Mouse (Mus musculus): Measurements from ENCODE around the gene Gm49416. TPM values are rescaled to one million over a fixed set of nuclear protein-coding genes. Genes with fewer than 3 reads are reported as not detected.

Gm49416 gene
- total RNA-seq, 1 experiment: not detected

DNA sequence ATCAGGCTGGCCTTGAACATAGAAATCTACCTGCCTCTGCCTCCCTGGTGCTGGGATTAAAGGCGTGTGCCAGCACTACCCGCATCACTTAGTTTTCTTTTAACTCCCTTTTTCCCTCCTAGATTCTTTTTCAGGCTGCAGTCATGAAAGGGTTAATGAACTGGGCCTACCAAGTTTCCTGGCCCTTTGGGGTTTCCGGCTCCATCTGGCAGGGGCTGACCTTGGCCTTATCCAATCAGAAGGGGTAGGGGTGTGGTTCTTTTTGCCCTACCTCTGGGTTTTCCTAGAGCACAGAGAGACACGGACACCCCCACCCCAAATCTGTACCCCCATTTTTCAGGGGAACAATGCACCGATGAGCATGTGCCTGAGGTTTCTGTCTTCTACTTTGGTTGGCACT lies 56.0 kb downstream of the Gm49416 start:
- Histone ChIP-seq H3K4me3 (ENCODE audit: insufficient read depth in 1 of 2, low read depth in 1 of 2, low read length in 2 of 2, poor library complexity in 1 of 2, severe bottlenecking in 1 of 2) (peak overlapping the region in 1 of 2 experiments; percentile 14; a peak in 1 of 4 replicates), H3K36me3 (ENCODE audit: control insufficient read depth, insufficient read depth, low read length, poor library complexity, severe bottlenecking) (peaks cover 48% of the 10 kb centered on the region), H3K9me3 (ENCODE audit: control insufficient read depth, insufficient read depth, low read depth, low read length) (no peaks in the 10 kb centered on the region), H3K4me1 (ENCODE audit: control insufficient read depth in 2 of 2, insufficient read depth in 2 of 2, low read length in 2 of 2, poor library complexity in 1 of 2) (peaks cover 9 to 19% of the 10 kb centered on the region in 2 experiments; a peak in 3 of 4 replicates), H3K9ac (ENCODE audit: insufficient read depth, low read depth, low read length, poor library complexity, severe bottlenecking) (peak overlapping the region; percentile 47), H3K27ac (ENCODE audit: insufficient read depth, low read depth, low read length, poor library complexity, severe bottlenecking) (no peak overlapping the region)
- DNase-seq (ENCODE audit: low read depth, low spot score): peak; percentile 91
- TF ChIP-seq ZNF384 (IDR thresholded peaks at IDR 0.05; ENCODE audit: low read depth, low read length) (peak; percentile 58; the same call in 1 of the 2 replicates), HCFC1 (IDR thresholded peaks at IDR 0.05; ENCODE audit: borderline replicate concordance, insufficient read depth, low read length) (no peak)
- in situ Hi-C loops (cut with MboI; ENCODE audit: low sequenced_read_pairs in 2 of 2, unreplicated experiment in 2 of 2): no loop called here

Other genes with a start within 250 kb of the Gm49416 start
- 0.04 and 0.11 TPM in 2 replicates for gene Chrm1, start 225.1 kb upstream of the Gm49416 start, total RNA-seq (2012; rRNA removed)
- gene Slc3a2, start 165.6 kb upstream of the Gm49416 start, total RNA-seq (2012; rRNA removed): 354 and 566 TPM in 2 replicates
- gene Wdr74, start 153.1 kb upstream of the Gm49416 start, total RNA-seq (2012; rRNA removed): 173 and 180 TPM in 2 replicates
- gene 1700092M07Rik, start 148.2 kb upstream of the Gm49416 start, total RNA-seq (2012; rRNA removed): 8.5 and 8.9 TPM in 2 replicates
- gene Stx5a, start 147.5 kb upstream of the Gm49416 start, total RNA-seq (2012; rRNA removed): 66.3 and 73.2 TPM in 2 replicates
- 99.5 and 101 TPM in 2 replicates for gene Nxf1, start 131.9 kb upstream of the Gm49416 start, total RNA-seq (2012; rRNA removed)
- gene Tmem223, start 117.9 kb upstream of the Gm49416 start, total RNA-seq (2012; rRNA removed): 77.3 and 125 TPM in 2 replicates
- 45.9 and 51.2 TPM in 2 replicates for gene Tmem179b, start 114.5 kb upstream of the Gm49416 start, total RNA-seq (2012; rRNA removed)
- 28.6 and 29.4 TPM in 2 replicates for gene Taf6l, start 102.5 kb upstream of the Gm49416 start, total RNA-seq (2012; rRNA removed)
- 113 and 144 TPM in 2 replicates for gene Polr2g, start 90.3 kb upstream of the Gm49416 start, total RNA-seq (2012; rRNA removed)
- 3.4 TPM in 2 replicates for gene Zbtb3, start 86.4 kb upstream of the Gm49416 start, total RNA-seq (2012; rRNA removed)
- 42.6 and 47.5 TPM in 2 replicates for gene Ttc9c, start 69.6 kb upstream of the Gm49416 start, total RNA-seq (2012; rRNA removed)
- gene Hnrnpul2, start 68.9 kb upstream of the Gm49416 start, total RNA-seq (2012; rRNA removed): 37.5 and 48.5 TPM in 2 replicates
- 1.4 and 2.7 TPM in 2 replicates for gene AC129217.1, start 59.2 kb upstream of the Gm49416 start, total RNA-seq (2012; rRNA removed)
- gene Bscl2, start 51.5 kb upstream of the Gm49416 start, total RNA-seq (2012; rRNA removed): 62.6 and 79.6 TPM in 2 replicates
- 4.5 TPM in 2 replicates for gene Gng3, start 49.7 kb upstream of the Gm49416 start, total RNA-seq (2012; rRNA removed)
- gene Lrrn4cl, start 38.2 kb upstream of the Gm49416 start, total RNA-seq (2012; rRNA removed): 1.3 and 2.4 TPM in 2 replicates
- gene Ubxn1, start 17.4 kb upstream of the Gm49416 start, total RNA-seq (2012; rRNA removed): 207 and 220 TPM in 2 replicates
- gene Uqcc3, start 8.0 kb upstream of the Gm49416 start, total RNA-seq (2012; rRNA removed): 75.3 and 83.4 TPM in 2 replicates
- gene Lbhd1, start 5.2 kb upstream of the Gm49416 start, total RNA-seq (2012; rRNA removed): 11.0 and 14.3 TPM in 2 replicates
- gene Gm49403, start 5.0 kb upstream of the Gm49416 start, total RNA-seq (2012; rRNA removed): not detected in 2 replicates
- 146 and 214 TPM in 2 replicates for gene 1810009A15Rik, start 73 bp upstream of the Gm49416 start, total RNA-seq (2012; rRNA removed)
- 54.0 and 59.3 TPM in 2 replicates for gene Ints5, start 4.1 kb downstream of the Gm49416 start, total RNA-seq (2012; rRNA removed)
- gene Ganab, start 9.1 kb downstream of the Gm49416 start, total RNA-seq (2012; rRNA removed): 321 and 436 TPM in 2 replicates
- 30.4 and 36.8 TPM in 2 replicates for gene B3gat3, start 31.4 kb downstream of the Gm49416 start, total RNA-seq (2012; rRNA removed)
- 3.6 and 4.0 TPM in 2 replicates for gene Rom1, start 40.4 kb downstream of the Gm49416 start, total RNA-seq (2012; rRNA removed)
- 20.6 and 22.2 TPM in 2 replicates for gene Eml3, start 40.6 kb downstream of the Gm49416 start, total RNA-seq (2012; rRNA removed)
- 89.8 and 92.9 TPM in 2 replicates for gene Mta2, start 52.9 kb downstream of the Gm49416 start, total RNA-seq (2012; rRNA removed)
- gene Tut1, start 64.9 kb downstream of the Gm49416 start, total RNA-seq (2012; rRNA removed): 42.6 and 49.6 TPM in 2 replicates
- 1,417 and 1,811 TPM in 2 replicates for gene Eef1g, start 78.1 kb downstream of the Gm49416 start, total RNA-seq (2012; rRNA removed)
- 102 and 155 TPM in 2 replicates for gene Ahnak, start 100.4 kb downstream of the Gm49416 start, total RNA-seq (2012; rRNA removed)
- not detected in 2 replicates for gene Scgb1a1, start 199.0 kb downstream of the Gm49416 start, total RNA-seq (2012; rRNA removed)
- 14.4 and 17.2 TPM in 2 replicates for gene Asrgl1, start 246.7 kb downstream of the Gm49416 start, total RNA-seq (2012; rRNA removed)

Measured in ES-E14 (cell line).